Mouse (Mus musculus) sigmoid colon, adult 10 weeks (tissue): Measurements from ENCODE around the gene Aagab. TPM values are rescaled to one million over a fixed set of nuclear protein-coding genes. Genes with fewer than 3 reads are reported as not detected.

Experiments
- polyA plus RNA-seq: library from polyadenylated mRNA; stranded (reverse); fragments of 350-450 nt; fragmentation: Illumina TruSeq; extraction: RNeasy Lipid Tissue Mini Kit (QIAGEN cat#74804); gene quantifications from one replicate; pipeline ENCODE4 v1.2.3, GENCODE M21; 2014; ENCODE audit warnings: low read depth, low replicate concordance

The Aagab gene
- 17.2 TPM for polyA plus RNA-seq

GRCm38 (mm10) chr9:63602043-63602939, at the start of gene Aagab, which contains the start of gene Iqch:
Gene Aagab, plus strand, starts transcription at chr9:63602660.
Gene Iqch, minus strand, starts transcription at chr9:63602493.

Other genes starting within 250 kb of the Aagab start
- gene Map2k5, start 224.8 kb upstream of the Aagab start, polyA plus RNA-seq, result 11.0 TPM
- 39.7 TPM for gene 2300009A05Rik, start 203.4 kb upstream of the Aagab start, polyA plus RNA-seq
- gene Iqch, start 167 bp upstream of the Aagab start, polyA plus RNA-seq, result 1.1 TPM
- 13.0 TPM for gene Smad3, start 155.3 kb downstream of the Aagab start, polyA plus RNA-seq